Mouse (Mus musculus) brown adipose tissue, adult 24 weeks (tissue): ENCODE measurements around the gene Tmem145. TPM values are rescaled to one million over a fixed set of nuclear protein-coding genes. Genes with fewer than 3 reads are reported as not detected.

Experiments
- H3K27ac ChIP-seq: fragments of 200-500 bp; replicated peaks from 2 replicates; pipeline ENCODE4 v1.5.1; 2012; ENCODE audit warnings: low read depth, mild to moderate bottlenecking, low read length
- H3K4me1 ChIP-seq: fragments of 200-500 bp; 2 replicates; pipeline ENCODE4 v1.6.1; 2012; ENCODE audit warnings: low read length, mixed read lengths; ENCODE audit not compliant: control insufficient read depth, insufficient read depth, insufficient read length
- H3K4me3 ChIP-seq: fragments of 200-500 bp; 2 replicates; pipeline ENCODE4 v1.5.1; 2012; ENCODE audit warnings: low read depth, mild to moderate bottlenecking, low read length, moderate library complexity; ENCODE audit not compliant: insufficient read depth
- polyA plus RNA-seq: library from polyadenylated mRNA; stranded (reverse); fragments of >200 nt; gene quantifications from 2 replicates; pipeline ENCODE4 v1.2.4, GENCODE M21; 2012; ENCODE audit not compliant: missing spikeins, insufficient read depth, insufficient read length

Tmem145 gene
- polyA plus RNA-seq, 1 experiment = not detected

DNA sequence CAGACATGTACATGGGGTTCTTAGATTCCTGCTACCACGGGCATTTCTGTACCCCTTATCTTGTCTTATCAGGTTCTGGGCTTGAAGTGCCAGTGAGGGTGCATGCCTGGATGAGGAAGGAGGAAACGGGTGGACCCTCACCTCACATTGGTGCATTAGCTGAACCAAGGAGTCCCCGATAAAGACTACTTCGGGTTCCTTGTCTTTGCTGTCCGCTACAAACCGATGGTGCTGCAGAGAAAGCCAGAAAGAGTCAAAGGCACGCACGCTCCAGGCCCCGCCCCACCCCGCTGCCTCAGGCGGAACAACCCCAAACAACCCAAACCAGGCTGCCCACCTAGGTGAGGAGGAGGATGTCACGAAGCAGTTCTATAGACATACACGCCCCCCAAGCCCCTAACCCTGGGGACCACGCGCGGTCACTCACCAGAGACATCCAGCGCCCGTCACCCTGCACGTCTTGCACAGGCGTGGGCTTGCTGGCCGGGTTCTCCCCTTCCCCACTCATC, 8.9 kb upstream of the Tmem145 start:
- H3K4me1 ChIP-seq = no peaks in the 10 kb centered on the region
- no peak overlapping the region for H3K27ac ChIP-seq
- H3K4me3 ChIP-seq = peak overlapping the region; percentile 76

DNA sequence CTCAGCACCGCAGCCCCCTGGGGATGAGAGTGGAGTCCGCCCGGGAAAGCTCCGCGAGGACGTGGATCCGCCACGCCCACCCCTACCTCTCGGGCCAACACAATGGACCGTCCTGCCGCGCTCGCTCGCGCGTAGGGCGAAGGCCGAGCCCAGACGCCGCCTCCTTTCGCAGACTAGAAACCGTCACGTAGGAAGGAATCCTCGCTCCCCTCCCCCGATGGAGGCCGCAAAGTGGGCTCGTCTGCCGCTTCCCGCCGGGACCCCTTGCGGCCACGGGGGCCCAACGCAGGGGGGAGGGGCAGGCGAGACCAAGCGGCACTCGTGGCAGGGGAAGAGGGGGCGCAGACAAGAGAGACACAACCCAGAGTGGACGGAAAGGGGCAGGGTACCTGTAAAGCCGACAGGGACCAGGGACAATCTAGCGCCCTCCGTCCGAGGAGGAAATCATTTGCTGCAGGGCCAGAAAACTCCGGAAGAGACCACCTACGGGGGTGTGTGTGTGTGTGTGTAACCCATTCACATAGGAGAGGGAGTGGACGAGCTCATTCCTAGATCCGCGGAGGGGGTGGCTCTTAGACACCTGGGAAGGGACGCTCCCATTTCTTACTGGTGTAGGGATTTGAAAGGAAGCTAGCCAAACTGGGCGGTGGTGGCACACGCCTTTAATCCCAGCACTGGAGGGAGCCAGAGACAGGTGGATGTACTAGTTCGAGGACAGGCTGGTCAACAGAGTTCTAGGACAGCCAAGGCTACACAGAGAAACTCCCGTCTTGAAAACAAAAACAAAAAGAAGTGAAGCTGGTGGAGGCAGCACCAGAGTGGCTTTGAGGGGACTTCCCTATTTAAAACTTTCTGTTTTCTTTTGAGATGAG, 8.2 kb upstream of the Tmem145 start, which contains the start of gene Pafah1b3:
TSS of gene Pafah1b3 (minus strand) at position 533 of the 872 bp plus-strand sequence.
- H3K27ac ChIP-seq = peak within 1 kb of the TSS; percentile 4

DNA sequence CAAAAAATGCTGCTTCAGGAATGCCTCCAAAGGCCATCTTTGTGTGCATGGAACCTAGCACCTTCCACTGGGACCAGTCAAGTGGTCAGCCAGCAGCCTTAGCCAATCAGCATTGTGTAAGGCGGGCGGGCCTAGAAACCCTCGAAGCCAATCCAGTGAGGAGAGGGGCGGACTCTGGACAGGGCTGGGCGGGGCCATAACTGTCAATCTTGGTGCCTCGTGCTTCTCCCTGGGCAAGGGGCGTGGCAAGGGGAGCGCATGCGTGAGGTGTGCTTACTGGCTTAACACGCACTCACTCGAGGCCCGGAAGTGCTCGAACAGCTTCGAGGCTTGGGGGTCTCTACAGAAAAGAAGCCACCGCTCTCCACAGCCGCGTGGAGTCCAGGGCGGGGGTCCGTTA, 4.8 kb upstream of the Tmem145 start, which contains the start of gene Prr19:
TSS of gene Prr19 (plus strand) at position 349 of the 400 bp plus-strand sequence.
- no peaks in the 10 kb centered on the region for H3K4me1 ChIP-seq
- no peak within 1 kb of the TSS for H3K4me3 ChIP-seq
- no peak within 1 kb of the TSS for H3K27ac ChIP-seq

More for the DNA sequence above, 8.2 kb upstream of the Tmem145 start, which contains the start of gene Pafah1b3:
- no peaks in the 10 kb centered on the region for H3K4me1 ChIP-seq
- H3K4me3 ChIP-seq = peak within 1 kb of the TSS; percentile 76

DNA sequence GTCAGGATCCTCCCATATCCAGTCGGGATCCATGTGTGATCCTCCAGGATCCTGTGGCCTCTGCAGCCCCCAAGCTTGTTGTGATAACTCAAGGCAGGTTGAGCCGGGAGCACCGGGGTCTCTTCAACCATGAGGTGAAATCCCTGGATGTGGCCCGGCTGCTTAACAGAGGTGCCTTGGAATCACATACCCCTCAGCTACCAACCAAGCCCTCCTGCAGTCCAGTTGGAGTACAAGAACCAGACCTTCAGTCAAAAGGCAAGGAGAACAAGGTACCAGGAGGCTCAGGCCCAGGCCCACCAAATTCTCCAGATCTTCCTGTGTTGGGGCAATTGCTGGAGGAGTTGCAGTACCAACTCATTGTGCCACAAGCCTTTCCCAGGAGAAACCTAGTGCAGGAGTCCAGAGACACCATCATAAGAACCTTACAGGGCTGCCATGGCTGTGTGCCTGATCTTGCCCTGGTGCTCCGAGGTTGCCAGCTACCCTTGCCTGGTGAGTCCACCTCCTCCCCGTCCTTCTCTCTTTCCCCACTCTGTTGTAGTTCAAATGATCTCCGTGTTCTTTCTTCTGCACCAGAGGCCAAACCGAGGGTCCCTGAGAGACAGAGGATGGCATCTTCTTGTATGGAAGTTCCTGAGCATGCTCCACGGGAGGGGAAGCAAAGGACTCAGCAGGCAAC, 2.8 kb upstream of the Tmem145 start:
- Histone ChIP-seq H3K4me1 (no peaks in the 10 kb centered on the region), H3K27ac (no peak overlapping the region), H3K4me3 (no peak overlapping the region)

DNA sequence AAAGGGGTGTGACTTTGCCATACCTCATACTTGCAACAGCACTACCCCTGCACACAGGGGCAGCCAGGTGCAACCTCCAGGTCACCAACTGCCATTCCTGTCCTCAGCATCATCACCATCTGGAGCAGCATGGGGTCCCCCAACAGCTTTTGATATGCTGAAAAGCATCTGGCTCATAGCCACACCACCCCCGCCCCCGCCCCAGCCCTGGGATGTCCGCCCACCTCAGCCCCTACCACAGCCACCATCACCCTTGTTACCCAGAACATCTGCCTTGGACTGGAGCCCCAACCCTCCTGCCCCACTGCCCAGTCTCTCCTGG, 2.3 kb upstream of the Tmem145 start:
- no peak overlapping the region for H3K4me3 ChIP-seq
- H3K27ac ChIP-seq = no peak overlapping the region
- no peaks in the 10 kb centered on the region for H3K4me1 ChIP-seq

DNA sequence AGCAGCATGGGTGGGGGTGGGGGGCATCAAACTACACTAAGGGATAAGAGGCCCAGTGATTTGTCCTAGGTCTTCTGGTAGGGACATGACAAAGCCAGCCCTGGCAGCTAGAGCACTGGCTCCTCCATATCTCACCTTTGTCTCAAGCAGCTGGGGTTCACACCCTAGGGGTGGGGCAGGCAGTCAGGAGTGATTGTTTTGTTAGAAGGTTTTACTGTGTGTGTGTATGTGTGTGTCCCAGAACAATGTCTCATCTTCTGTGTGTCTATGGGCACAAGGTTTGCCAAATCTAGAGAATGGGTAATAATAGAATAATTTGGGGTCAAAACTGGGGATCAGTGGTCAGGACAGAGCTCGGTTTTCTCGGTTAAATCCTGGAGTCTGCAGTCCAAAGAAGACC, 425 bp upstream of the Tmem145 start:
- H3K4me3 ChIP-seq = peak overlapping the region; percentile 48; the same call in 1 of the 2 replicates

DNA sequence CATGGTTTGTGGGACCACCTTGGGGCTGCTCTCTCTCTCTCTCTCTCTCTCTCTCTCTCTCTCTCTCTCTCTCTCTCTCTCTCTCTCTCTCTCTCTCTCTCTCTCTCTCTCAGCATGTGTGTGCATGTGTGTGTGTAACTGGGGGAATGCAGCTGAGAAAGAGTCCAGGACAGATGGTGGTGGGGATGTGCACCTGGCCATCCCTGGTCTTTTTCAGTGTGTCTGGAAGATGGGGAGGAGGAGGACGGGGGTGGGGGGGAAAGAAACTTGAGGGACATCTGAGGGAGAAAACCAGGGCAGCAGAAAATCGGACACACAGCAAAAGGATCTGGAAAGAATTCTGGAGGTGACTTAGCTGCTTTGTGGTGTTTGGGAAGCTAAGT, 699 bp downstream of the Tmem145 start:
- Histone ChIP-seq H3K4me3 (no peak overlapping the region), H3K4me1 (no peaks in the 10 kb centered on the region)

More for the DNA sequence above, 425 bp upstream of the Tmem145 start:
- Histone ChIP-seq H3K27ac (no peak overlapping the region), H3K4me1 (no peaks in the 10 kb centered on the region)

DNA sequence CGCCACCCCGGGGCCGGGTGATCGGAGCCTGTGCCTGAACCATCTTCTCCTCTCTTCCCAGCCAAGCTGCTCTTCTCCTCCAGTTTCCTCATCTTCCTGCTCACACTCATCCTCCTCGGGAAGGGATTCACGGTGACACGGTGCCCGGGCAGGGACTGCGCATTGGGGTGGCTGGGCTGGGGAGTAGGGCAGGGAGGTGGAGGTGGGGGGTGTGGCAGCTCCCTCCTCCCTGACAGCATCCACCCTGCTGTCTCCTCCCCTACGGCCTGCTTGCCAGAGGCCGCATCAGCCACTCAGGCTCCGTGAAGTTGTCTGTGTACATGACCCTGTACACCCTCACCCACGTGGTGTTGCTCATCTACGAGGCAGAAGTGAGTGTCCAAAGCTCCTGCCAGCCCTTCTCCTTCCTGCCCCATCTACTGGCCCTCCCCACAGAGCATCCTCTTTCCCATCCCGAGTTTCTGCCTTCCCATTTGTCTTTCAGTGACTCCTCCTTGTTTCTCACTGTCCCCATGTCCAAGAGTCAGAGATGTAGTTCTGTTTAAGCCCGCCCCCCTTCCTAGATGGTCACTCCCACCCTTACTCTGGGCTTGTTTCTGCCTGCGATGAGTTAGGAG, 2.9 kb downstream of the Tmem145 start:
- Histone ChIP-seq H3K27ac (no peak overlapping the region), H3K4me3 (no peak overlapping the region), H3K4me1 (no peaks in the 10 kb centered on the region)

More for the DNA sequence above, 699 bp downstream of the Tmem145 start:
- H3K27ac ChIP-seq = no peak overlapping the region

DNA sequence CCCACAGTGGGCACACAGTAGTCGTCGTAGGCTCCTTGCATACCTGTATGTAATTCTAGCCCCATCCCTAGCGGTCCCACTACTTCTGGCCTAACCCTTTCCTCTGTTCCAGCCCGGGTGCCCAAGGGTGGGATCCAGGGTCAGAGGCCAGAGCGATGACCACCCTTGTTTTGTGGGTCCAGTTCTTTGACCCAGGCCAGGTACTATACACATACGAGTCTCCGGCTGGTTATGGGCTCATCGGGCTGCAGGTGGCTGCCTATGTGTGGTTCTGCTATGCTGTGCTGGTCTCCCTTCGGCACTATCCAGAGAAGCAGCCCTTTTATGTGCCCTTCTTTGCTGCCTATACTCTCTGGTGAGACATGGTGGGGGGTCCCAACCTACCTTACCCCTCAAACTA, 3.5 kb downstream of the Tmem145 start:
- no peaks in the 10 kb centered on the region for H3K4me1 ChIP-seq
- H3K4me3 ChIP-seq = no peak overlapping the region
- no peak overlapping the region for H3K27ac ChIP-seq

DNA sequence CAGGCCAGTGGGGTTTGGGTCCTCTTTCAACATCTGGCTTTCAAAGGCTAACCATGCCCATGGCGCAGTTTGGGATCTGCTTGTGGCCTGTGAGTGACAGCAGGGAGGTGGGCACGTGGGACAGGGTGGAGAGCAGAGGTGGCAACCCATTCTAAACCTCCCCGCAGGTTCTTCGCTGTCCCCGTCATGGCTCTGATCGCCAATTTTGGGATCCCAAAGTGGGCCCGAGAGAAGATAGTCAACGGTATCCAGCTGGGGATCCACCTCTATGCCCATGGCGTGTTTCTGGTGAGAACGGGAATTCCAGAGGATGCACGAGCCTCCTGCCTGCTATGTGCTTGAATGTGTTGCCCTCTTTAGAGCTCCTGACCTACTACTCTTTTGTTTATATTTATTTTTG, 5.3 kb downstream of the Tmem145 start:
- H3K4me3 ChIP-seq = no peak overlapping the region
- H3K4me1 ChIP-seq = no peaks in the 10 kb centered on the region
- no peak overlapping the region for H3K27ac ChIP-seq

DNA sequence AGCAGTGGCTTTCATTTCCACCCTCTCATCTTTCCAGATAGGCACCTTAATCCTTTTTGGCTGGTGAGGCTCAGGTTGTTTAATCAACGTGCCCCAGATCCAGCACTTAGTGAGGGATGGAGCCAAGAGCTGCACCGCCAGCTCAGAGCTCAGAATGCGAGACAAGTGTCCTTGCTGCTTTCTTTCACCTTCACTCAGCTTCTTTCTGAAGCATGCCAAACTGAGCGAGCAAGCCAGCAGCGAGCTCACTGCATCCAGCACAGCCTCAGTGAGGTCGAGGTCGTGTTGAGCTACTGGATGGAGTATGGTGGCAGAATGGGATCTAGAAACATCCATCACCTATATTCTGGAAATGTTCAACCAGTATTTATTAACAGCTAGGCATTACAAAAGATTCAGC, 7.4 kb downstream of the Tmem145 start:
- no peak overlapping the region for H3K27ac ChIP-seq
- H3K4me1 ChIP-seq = peaks cover 6% of the 10 kb centered on the region
- no peak overlapping the region for H3K4me3 ChIP-seq

DNA sequence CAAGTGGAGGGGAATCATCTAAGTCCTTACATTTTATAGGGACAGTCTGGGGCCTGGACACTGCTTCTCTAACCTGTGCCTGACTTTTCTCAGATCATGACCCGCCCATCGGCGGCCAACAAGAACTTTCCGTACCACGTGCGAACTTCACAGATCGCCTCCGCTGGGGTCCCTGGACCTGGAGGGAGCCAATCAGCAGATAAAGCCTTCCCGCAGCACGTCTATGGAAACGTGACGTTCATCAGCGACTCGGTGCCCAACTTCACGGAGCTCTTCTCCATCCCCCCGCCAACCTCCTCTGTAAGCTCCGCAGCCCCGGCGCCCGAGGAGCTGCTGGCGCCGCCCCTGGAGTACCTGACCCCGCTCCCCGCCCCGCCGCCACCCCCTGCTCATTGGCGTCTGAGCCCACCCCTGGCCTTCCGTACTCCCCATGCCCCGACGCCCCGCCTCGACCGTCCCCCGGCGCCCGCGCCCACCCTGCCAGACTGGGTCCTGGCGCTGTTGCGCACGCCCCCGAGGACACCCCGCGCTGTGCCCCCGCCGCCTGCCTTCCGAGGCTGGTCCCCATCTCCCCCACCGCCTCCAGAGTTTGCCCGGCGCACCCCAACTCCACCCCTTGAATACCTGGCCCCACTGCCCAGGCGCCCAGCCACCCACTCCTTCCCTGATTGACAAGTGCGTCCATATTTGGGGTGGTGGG, 8.8 kb downstream of the Tmem145 start:
- peak overlapping the region; percentile 22 for H3K4me3 ChIP-seq
- no peak overlapping the region for H3K27ac ChIP-seq
- peaks cover 6% of the 10 kb centered on the region for H3K4me1 ChIP-seq

DNA sequence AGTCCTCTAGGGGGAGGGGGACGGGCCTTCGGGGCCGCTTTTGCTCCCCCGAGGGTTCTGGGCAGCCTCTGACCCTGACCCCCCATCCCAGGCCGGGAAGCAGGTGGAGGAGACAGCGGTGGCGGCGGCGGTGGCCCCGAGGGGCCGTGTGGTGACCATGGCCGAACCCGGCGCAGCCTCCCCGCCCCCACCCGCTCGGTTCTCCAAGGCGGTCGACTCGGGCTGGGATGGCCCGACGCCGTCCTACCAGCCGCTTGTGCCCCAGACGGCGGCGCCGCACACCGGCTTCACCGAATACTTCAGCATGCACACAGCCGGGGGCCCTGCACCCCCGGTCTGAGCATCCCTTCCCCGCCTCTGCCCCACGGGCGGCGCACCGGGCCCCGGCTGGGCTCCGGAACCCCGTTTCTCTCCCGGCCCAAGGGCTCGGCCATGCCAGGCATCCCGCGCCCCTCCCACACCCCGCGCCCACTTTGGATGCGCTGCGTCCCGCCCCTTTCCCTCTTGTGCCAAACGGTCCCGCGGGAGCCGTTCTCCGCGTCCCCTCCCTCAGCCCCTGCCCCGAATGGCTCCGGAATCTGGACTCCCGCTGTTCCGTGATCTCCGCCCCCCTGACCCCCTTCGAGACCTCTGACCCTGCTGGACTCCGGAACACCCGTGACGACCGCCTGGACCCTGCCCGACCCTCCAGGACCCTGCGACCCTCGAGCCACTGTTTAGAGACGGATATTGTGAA, 9.6 kb downstream of the Tmem145 start:
- Histone ChIP-seq H3K4me3 (peak overlapping the region; percentile 22), H3K4me1 (peaks cover 6% of the 10 kb centered on the region), H3K27ac (no peak overlapping the region)
